Mouse (Mus musculus) embryonic facial prominence, embryonic 13.5 days (tissue): ENCODE measurements around the gene Nat8l. TPM values are rescaled to one million over a fixed set of nuclear protein-coding genes. Genes with fewer than 3 reads are reported as not detected.
A peak's percentile ranks its signal among the peaks of the same experiment; 100 is the strongest.

ENCODE experiments used
- ATAC-seq: fragments of 200-750 bp; cut with Nextera tagmentation; 2 replicates; pipeline ENCODE4 v1.8.0; 2017; ENCODE audit warnings: low read depth; ENCODE audit not compliant: insufficient number of reproducible peaks, insufficient read depth, low FRiP score, low TSS enrichment
- H3K27ac ChIP-seq: fragments of 300-500 bp; sonication (generic); 2 replicates; pipeline ENCODE4 v1.5.1; 2015; ENCODE audit warnings: moderate library complexity, mild to moderate bottlenecking, inconsistent platforms
- H3K27me3 ChIP-seq: fragments of 300-500 bp; sonication (generic); 2 replicates; pipeline ENCODE4 v1.6.1; 2015; ENCODE audit warnings: mild to moderate bottlenecking, inconsistent platforms
- H3K36me3 ChIP-seq: fragments of 300-500 bp; sonication (generic); 2 replicates; pipeline ENCODE4 v1.6.1; 2015; ENCODE audit warnings: mild to moderate bottlenecking, inconsistent platforms
- H3K4me1 ChIP-seq: fragments of 300-500 bp; sonication (generic); 2 replicates; pipeline ENCODE4 v1.6.1; 2015; ENCODE audit warnings: inconsistent platforms
- H3K4me2 ChIP-seq: fragments of 300-500 bp; sonication (generic); 2 replicates; pipeline ENCODE4 v1.6.1; 2015; ENCODE audit warnings: moderate library complexity, mild to moderate bottlenecking, inconsistent platforms
- H3K4me3 ChIP-seq: fragments of 300-500 bp; sonication (generic); 2 replicates; pipeline ENCODE4 v1.5.1; 2015; ENCODE audit warnings: mild to moderate bottlenecking, inconsistent platforms
- H3K9ac ChIP-seq: fragments of 300-500 bp; sonication (generic); 2 replicates; pipeline ENCODE4 v1.6.1; 2015; ENCODE audit warnings: mild to moderate bottlenecking, inconsistent platforms
- H3K9me3 ChIP-seq: fragments of 300-500 bp; sonication (generic); 2 replicates; pipeline ENCODE4 v1.6.1; 2016; ENCODE audit warnings: inconsistent platforms
- WGBS: fragments of 180-500 bp; shearing (Covaris S2); methylation state at CpG from one replicate; pipeline ENCODE4 v1.1.7; 2015; ENCODE audit warnings: mixed read lengths; 5-methylcytosine and 5-hydroxymethylcytosine counted together
- polyA plus RNA-seq: library from polyadenylated mRNA; unstranded; fragments of >200 nt; fragmentation: Nextera tagmentation; extraction: Ambion mirVana; gene quantifications from 2 replicates; pipeline ENCODE4 v1.2.1, GENCODE M21; 2015

Gene Nat8l
- polyA plus RNA-seq, 1 experiment from 2014 or later: 0.30 TPM

DNA sequence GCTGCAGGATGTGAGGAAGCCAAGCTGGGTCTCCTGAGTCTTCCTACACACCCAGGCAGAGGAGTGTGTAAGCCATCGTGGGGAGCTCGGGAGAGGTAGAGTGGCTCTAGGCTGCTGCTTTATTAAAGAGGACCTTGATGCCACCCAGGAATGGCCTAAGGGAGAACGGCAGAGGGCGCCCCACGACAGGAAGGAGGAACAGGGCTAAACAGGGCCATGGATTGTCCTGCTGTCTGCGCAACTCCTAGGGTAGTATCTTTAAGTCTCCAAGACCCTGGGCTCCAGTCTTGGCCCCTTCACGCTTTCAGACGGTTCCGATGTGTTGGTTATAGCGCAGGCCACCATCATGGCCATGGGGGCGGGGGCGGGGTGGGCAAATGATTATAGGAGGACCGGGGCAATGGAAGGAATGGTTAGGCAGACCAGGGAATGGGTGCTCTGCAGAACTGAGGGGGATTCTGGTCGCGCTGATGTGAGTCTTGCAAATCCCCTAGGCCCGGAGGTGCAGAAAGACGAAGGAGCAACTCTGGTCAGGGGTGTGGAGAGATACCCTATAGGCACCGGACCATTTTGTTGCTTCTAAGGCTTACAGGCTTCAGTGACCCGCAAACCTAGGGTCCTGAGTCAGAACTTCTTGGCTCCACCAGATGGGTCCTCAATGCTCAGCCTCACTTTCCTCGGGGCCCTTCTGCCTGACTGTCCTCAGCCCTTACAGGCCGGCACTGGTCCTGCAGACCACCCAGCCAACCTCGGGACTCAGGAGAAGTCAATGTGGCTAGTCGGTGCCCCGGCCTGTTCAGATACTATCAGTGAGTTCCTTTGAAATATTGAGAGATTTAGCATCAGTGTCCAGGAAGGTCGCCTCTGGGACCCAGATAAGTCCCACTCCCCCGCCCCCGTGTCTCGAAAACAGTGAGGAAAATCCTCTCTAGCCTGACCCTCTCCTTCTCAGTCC lies 836 bp upstream of the Nat8l start:
- no peak overlapping the region for H3K9ac ChIP-seq
- no peak overlapping the region for H3K27ac ChIP-seq
- peaks cover 22% of the 10 kb centered on the region for H3K4me1 ChIP-seq
- no peak for ATAC-seq
- H3K27me3 ChIP-seq: peaks cover 61% of the 10 kb centered on the region
- H3K4me2 ChIP-seq: peak overlapping the region; percentile 97
- WGBS: 34% methylated on average over 28 of the region's 28 CpGs
- no peaks in the 10 kb centered on the region for H3K9me3 ChIP-seq
- H3K36me3 ChIP-seq: no peaks in the 10 kb centered on the region
- H3K4me3 ChIP-seq: peak overlapping the region; percentile 67

DNA sequence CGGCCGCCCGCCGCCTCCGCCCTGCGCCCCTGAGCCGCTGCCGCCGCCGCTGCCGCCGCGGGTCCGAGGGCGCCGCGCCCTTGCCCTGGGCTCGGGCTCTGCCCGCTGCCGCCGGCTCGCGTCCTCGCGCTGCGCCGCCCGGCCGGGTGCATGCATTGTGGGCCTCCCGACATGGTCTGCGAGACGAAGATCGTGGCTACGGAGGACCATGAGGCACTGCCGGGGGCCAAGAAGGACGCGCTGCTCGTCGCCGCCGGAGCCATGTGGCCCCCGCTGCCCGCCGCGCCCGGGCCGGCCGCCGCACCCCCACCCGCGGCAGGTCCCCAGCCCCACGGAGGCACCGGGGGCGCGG lies 886 bp downstream of the Nat8l start:
- Histone ChIP-seq H3K4me2 (peak overlapping the region; percentile 97), H3K27me3 (peaks cover 66% of the 10 kb centered on the region), H3K9ac (peak overlapping the region; percentile 64), H3K4me1 (peaks cover 22% of the 10 kb centered on the region), H3K36me3 (no peaks in the 10 kb centered on the region), H3K9me3 (no peaks in the 10 kb centered on the region), H3K4me3 (peak overlapping the region; percentile 67), H3K27ac (no peak overlapping the region)
- ATAC-seq: no peak; the same call in 1 of the 2 replicates
- 1% methylated on average over 46 of the region's 55 CpGs for WGBS

DNA sequence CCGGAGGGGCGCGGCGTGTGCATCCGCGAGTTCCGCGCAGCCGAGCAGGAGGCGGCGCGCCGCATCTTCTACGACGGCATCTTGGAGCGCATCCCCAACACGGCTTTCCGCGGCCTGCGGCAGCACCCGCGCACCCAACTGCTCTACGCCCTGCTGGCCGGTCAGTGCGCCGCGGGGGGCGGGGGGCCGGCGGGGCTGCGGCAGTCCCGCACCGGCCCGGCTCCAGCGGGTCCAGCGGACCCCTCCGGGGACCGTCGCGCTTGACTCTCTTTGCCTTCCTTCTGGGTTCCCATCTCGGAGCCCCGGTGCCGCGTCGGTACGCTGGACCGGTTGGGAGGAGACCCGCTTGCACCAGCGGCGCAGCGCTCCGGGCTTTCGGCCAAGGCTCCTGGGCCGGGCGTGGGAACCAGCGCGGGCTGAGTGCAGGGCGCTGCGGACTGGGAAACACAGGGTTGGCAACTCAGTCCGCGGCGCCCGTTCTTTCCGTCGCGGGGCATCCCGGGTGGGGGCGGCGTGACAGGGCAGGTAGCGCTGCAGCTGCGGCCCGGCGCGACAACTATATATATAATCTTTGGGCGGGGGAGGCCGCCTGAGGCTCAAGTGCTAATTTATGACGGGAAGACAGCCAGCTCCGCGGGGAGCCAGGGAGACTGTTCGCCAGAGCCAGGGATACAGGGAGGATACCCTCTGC lies 1.4 kb downstream of the Nat8l start:
- no peak for ATAC-seq
- H3K36me3 ChIP-seq: no peaks in the 10 kb centered on the region
- no peaks in the 10 kb centered on the region for H3K9me3 ChIP-seq
- H3K4me2 ChIP-seq: peak overlapping the region; percentile 97
- H3K4me3 ChIP-seq: peak overlapping the region; percentile 67
- no peak overlapping the region for H3K27ac ChIP-seq
- H3K27me3 ChIP-seq: peaks cover 66% of the 10 kb centered on the region
- H3K9ac ChIP-seq: peak overlapping the region; percentile 64
- under 1% methylated on average over 77 of the region's 80 CpGs for WGBS
- peaks cover 22% of the 10 kb centered on the region for H3K4me1 ChIP-seq

DNA sequence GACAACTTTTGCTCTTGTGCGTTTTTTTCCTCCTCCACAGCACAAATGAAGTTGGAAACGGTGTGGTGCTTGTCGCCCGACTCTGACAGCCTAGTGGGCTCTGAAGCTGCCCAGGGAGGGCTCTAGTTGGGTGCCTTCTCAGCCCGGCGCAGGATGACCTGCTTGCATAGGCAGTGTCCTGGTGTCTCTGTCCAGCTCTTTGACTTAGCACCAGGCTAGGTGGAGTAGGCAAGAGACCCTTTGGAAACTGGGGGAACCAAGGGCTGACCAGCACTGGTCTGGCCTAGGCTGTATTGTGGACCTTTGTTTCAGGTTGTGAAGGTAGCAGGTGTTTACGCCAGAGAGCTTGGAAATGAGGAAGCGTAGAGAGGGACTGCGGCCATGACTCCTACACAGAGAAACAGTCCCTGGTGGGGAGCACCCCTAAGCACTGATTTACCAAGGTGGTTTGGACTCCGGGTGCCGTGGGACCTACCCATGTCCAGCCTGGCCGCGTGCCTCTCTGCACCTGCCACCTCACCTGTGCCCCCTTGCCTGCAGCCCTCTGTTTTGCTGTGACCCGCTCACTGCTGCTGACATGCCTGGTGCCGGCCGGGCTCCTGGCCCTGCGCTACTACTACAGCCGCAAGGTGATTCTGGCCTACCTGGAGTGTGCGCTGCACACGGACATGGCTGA lies 2.2 kb downstream of the Nat8l start:
- Histone ChIP-seq H3K9me3 (no peaks in the 10 kb centered on the region), H3K27me3 (peaks cover 66% of the 10 kb centered on the region), H3K4me3 (peak overlapping the region; percentile 67), H3K27ac (no peak overlapping the region), H3K9ac (no peak overlapping the region), H3K36me3 (no peaks in the 10 kb centered on the region), H3K4me1 (peaks cover 22% of the 10 kb centered on the region), H3K4me2 (peak overlapping the region; percentile 97)
- no peak for ATAC-seq
- WGBS: 67% methylated on average over 20 of the region's 20 CpGs

DNA sequence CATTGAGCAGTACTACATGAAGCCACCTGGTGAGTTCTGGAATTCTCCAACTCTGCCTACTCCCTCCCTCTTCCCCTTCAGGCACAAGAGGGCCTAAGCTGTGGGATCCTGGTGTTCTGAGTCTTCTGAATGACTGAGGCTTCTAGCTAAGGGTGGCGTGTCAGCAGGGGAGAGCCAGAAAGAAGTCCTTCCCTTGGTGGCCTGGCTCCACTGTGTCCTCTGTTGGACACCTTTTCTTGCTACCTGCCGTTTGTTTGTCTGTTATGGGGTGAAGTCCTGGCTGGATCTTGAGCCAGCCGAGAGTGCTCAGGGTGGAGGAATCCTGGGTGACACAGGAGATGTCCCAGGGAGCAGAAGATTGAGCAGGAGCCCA lies 2.7 kb downstream of the Nat8l start:
- no peaks in the 10 kb centered on the region for H3K9me3 ChIP-seq
- 82% methylated on average over 3 of the region's 3 CpGs for WGBS
- H3K4me2 ChIP-seq: no peak overlapping the region
- H3K36me3 ChIP-seq: no peaks in the 10 kb centered on the region
- no peak overlapping the region for H3K9ac ChIP-seq
- H3K27ac ChIP-seq: no peak overlapping the region
- no peak for ATAC-seq
- H3K27me3 ChIP-seq: peaks cover 66% of the 10 kb centered on the region
- H3K4me3 ChIP-seq: no peak overlapping the region
- H3K4me1 ChIP-seq: peaks cover 22% of the 10 kb centered on the region

DNA sequence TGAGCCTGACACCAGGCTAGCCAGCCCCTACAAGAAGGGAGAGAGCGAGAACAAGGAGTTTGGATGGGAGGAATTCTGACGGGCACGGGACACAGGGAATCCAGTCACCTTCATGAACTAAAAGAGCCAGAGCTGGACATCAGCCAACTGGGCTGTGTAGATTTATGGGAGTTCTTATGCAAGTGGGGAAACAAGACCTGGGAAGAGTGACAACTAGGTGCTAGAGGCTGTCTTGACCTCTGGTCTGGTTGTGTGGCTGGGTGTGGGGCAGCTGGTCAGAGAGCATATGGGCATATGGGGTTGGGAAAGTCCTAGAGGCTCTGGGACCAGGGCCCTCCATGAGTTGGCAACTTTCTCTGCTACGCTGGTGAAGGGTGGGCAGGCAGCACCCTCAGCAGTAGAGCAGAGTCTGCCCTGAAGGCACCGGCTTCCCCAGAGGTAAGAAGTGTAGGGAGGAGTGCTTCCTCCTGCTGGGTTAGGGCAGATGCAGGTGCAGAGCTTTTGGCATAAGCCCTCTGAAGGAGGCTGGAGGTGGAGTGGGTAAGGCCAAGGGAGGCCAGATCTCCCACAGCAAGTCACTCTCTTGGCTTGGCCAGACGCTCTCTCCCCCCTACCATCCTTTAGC lies 3.8 kb downstream of the Nat8l start:
- WGBS: 80% methylated on average over 6 of the region's 6 CpGs
- H3K9ac ChIP-seq: no peak overlapping the region
- no peak for ATAC-seq

DNA sequence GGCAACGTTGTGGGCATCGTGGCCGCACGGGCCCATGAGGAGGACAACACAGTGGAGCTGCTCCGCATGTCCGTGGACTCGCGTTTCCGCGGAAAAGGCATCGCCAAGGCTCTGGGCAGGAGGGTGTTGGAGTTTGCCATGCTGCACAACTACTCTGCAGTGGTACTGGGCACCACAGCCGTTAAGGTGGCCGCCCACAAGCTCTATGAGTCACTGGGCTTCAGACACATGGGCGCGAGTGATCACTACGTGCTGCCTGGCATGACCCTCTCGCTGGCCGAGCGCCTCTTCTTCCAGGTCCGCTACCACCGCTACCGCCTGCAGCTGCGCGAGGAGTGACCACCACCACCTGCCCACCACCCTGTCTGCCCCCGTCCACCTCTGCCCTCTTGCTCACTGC lies 5.0 kb downstream of the Nat8l start:
- H3K27ac ChIP-seq: no peak overlapping the region
- no peaks in the 10 kb centered on the region for H3K9me3 ChIP-seq
- H3K4me2 ChIP-seq: no peak overlapping the region
- no peak for ATAC-seq
- H3K36me3 ChIP-seq: no peaks in the 10 kb centered on the region
- no peak overlapping the region for H3K9ac ChIP-seq
- H3K4me1 ChIP-seq: peaks cover 18% of the 10 kb centered on the region
- no peak overlapping the region for H3K4me3 ChIP-seq
- peaks cover 46% of the 10 kb centered on the region for H3K27me3 ChIP-seq
- WGBS: 94% methylated on average over 25 of the region's 25 CpGs

More for the DNA sequence above, 3.8 kb downstream of the Nat8l start:
- Histone ChIP-seq H3K27me3 (peaks cover 58% of the 10 kb centered on the region), H3K4me2 (no peak overlapping the region), H3K9me3 (no peaks in the 10 kb centered on the region), H3K4me3 (no peak overlapping the region), H3K4me1 (peaks cover 22% of the 10 kb centered on the region), H3K36me3 (no peaks in the 10 kb centered on the region), H3K27ac (no peak overlapping the region)

DNA sequence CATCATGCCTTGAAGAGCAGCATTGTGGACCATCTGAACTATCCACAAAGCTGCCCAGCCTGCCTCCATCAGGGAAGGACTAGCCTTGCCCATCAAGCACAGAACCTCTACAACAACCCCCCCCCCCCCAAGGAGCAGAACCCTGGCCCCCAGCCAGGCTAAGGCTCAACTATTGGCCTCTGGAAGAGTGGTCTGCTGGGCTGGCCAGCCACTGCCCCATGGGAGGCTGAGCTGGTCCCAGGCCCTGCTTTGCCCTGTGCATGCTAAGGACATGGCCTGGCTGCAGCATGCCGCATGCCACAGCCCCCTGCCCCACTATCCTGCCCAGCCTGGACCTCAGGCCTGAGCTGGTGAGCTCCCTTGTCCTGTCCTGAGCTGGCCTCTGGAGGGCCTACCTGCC lies 5.6 kb downstream of the Nat8l start:
- H3K36me3 ChIP-seq: no peaks in the 10 kb centered on the region
- peak; percentile 38; the same call in 1 of the 2 replicates for ATAC-seq
- 100% methylated on average over 1 of the region's 1 CpGs for WGBS
- no peak overlapping the region for H3K4me2 ChIP-seq
- H3K27ac ChIP-seq: no peak overlapping the region
- no peaks in the 10 kb centered on the region for H3K9me3 ChIP-seq
- H3K4me3 ChIP-seq: no peak overlapping the region
- peaks cover 12% of the 10 kb centered on the region for H3K4me1 ChIP-seq
- H3K27me3 ChIP-seq: peaks cover 40% of the 10 kb centered on the region
- H3K9ac ChIP-seq: no peak overlapping the region

DNA sequence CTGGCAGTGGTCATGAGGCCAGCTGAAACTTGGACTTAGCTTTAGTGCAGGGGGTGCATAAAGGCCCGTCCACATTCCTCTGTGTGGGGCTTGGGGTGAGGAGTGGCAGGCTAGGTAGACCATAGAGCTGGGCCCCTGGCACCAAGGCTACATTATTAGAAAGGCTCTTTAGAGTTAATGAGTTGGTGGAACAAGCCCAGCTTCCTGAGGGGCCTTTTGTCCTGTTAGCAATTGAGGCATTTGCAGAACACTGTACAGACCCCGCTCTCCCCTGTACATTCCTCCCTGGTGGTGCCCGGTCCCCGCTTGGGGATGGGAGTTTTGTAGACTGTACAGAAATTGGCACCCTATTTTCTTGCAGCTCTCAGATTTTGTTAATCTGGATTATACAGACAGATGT lies 6.9 kb downstream of the Nat8l start:
- no peak for ATAC-seq
- peaks cover 3% of the 10 kb centered on the region for H3K4me1 ChIP-seq
- H3K4me3 ChIP-seq: no peak overlapping the region
- H3K27me3 ChIP-seq: peaks cover 27% of the 10 kb centered on the region
- H3K36me3 ChIP-seq: no peaks in the 10 kb centered on the region
- no peaks in the 10 kb centered on the region for H3K9me3 ChIP-seq
- H3K9ac ChIP-seq: no peak overlapping the region
- no peak overlapping the region for H3K27ac ChIP-seq
- WGBS: 88% methylated on average over 4 of the region's 4 CpGs
- H3K4me2 ChIP-seq: no peak overlapping the region

DNA sequence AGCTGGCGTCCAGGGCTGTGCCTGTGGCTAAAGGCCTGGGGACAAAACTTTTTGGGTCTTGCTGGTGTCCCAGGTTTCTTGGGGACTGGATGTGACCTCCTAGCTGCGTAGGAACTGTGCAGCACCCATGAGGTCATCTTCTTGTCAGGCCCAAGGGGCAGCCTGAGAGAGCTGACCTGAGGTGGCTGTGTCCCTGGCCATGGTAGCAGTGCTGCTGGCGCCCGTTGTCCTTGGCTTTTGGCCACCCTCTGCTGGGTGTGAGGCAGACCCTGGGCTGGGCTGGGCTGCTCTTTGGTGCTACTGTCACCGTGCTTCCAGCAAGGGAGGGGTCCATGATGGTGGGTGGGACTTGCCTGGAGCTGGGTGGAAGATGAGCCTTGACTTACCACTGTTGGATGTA lies 8.8 kb downstream of the Nat8l start:
- Histone ChIP-seq H3K27me3 (peaks cover 8% of the 10 kb centered on the region), H3K36me3 (no peaks in the 10 kb centered on the region), H3K4me2 (no peak overlapping the region), H3K9me3 (no peaks in the 10 kb centered on the region), H3K27ac (no peak overlapping the region), H3K4me1 (no peaks in the 10 kb centered on the region), H3K4me3 (no peak overlapping the region), H3K9ac (no peak overlapping the region)
- 78% methylated on average over 5 of the region's 5 CpGs for WGBS
- ATAC-seq: no peak

DNA sequence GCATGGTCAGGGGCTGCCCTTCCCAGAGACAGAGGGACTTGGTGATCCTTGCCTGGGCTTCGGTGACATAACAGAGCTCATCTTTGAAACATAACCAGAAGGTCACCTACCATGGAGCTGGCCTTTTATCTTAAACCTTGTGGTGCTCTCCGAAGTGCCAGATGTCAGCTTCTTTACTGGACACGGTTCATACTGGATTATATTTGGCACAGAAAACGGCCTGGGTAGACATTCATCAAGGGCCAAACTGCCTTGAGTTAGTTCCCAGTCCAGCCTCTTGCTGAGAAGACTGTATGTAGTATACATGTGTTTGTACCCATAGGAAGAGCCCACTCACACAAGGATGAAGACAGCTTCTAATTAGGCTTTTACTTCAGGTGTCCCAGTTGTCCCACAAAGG lies 11.0 kb downstream of the Nat8l start:
- Histone ChIP-seq H3K4me1 (no peaks in the 10 kb centered on the region), H3K36me3 (no peaks in the 10 kb centered on the region), H3K9me3 (no peaks in the 10 kb centered on the region), H3K27me3 (no peaks in the 10 kb centered on the region), H3K27ac (no peak overlapping the region), H3K9ac (no peak overlapping the region), H3K4me3 (no peak overlapping the region), H3K4me2 (no peak overlapping the region)
- no peak for ATAC-seq
- WGBS: 80% methylated on average over 4 of the region's 4 CpGs
